Mouse (Mus musculus) heart, postnatal 4 days (tissue): ENCODE measurements around the gene Pam. TPM values are rescaled to one million over a fixed set of nuclear protein-coding genes. Genes with fewer than 3 reads are reported as not detected.
"Not testable (repeated sequence)": the region's sequence is repeated elsewhere in the genome, so short reads cannot be mapped to it uniquely, and the experiment has no call there.

ENCODE experiments used
- DNase-seq: peaks from one replicate; pipeline ENCODE4 v3.0.0; 2021
- total RNA-seq, 2 experiments: library from RNA; stranded (reverse); gene quantifications; 2 replicates each; pipeline ENCODE4 v1.2.3; 2021

Pam gene
- total RNA-seq, 2 experiments from 2014 or later: 888 to 905 TPM

- DNase-seq: no peak
Observed at GRCm38 (mm10) chr1:97962134-97962533, 133.3 kb downstream of the Pam start.

- no peak for DNase-seq
Observed at GRCm38 (mm10) chr1:97960681-97961080, 134.8 kb downstream of the Pam start.

GRCm38 (mm10) chr1:97960124-97960523 is 135.3 kb downstream of the Pam start:
- no peak for DNase-seq

- no peak for DNase-seq
Observed at GRCm38 (mm10) chr1:97958759-97959158, 136.7 kb downstream of the Pam start.

GRCm38 (mm10) chr1:97949258-97949657 is 146.2 kb downstream of the Pam start:
- not testable (repeated sequence) for DNase-seq

- DNase-seq: no peak
Observed at GRCm38 (mm10) chr1:97947100-97947499, 148.3 kb downstream of the Pam start.

- DNase-seq: no peak
Observed at GRCm38 (mm10) chr1:97943908-97944608, 151.4 kb downstream of the Pam start.

- no peak for DNase-seq
Observed at GRCm38 (mm10) chr1:97943402-97943801, 152.0 kb downstream of the Pam start.

GRCm38 (mm10) chr1:97942966-97943365 is 152.5 kb downstream of the Pam start:
- DNase-seq: no peak

GRCm38 (mm10) chr1:97938586-97938985 is 156.9 kb downstream of the Pam start:
- no peak for DNase-seq

- no peak for DNase-seq
Observed at GRCm38 (mm10) chr1:97938053-97938452, 157.4 kb downstream of the Pam start.

GRCm38 (mm10) chr1:97934940-97935339 is 160.5 kb downstream of the Pam start:
- DNase-seq: no peak

- DNase-seq: no peak
Observed at GRCm38 (mm10) chr1:97931220-97931619, 164.2 kb downstream of the Pam start.

- DNase-seq: no peak
Observed at GRCm38 (mm10) chr1:97929415-97930028, 165.9 kb downstream of the Pam start.

- DNase-seq: no peak
Observed at GRCm38 (mm10) chr1:97926789-97927188, 168.7 kb downstream of the Pam start.

- no peak for DNase-seq
Observed at GRCm38 (mm10) chr1:97926017-97926540, 169.4 kb downstream of the Pam start.

- no peak for DNase-seq
Observed at GRCm38 (mm10) chr1:97922395-97922794, 173.1 kb downstream of the Pam start.

- no peak for DNase-seq
Observed at GRCm38 (mm10) chr1:97921886-97922285, 173.6 kb downstream of the Pam start.

GRCm38 (mm10) chr1:97918495-97918894 is 177.0 kb downstream of the Pam start:
- no peak for DNase-seq

- no peak for DNase-seq
Observed at GRCm38 (mm10) chr1:97916971-97917234, 178.5 kb downstream of the Pam start.

- DNase-seq: no peak
Observed at GRCm38 (mm10) chr1:97916218-97916970, 179.1 kb downstream of the Pam start.

- no peak for DNase-seq
Observed at GRCm38 (mm10) chr1:97915726-97916125, 179.7 kb downstream of the Pam start.

GRCm38 (mm10) chr1:97910874-97911273 is 184.6 kb downstream of the Pam start:
- no peak for DNase-seq

GRCm38 (mm10) chr1:97909561-97909960 is 185.9 kb downstream of the Pam start:
- DNase-seq: no peak
